Mouse (Mus musculus): ENCODE data around the gene Slc2a8.

DNA sequence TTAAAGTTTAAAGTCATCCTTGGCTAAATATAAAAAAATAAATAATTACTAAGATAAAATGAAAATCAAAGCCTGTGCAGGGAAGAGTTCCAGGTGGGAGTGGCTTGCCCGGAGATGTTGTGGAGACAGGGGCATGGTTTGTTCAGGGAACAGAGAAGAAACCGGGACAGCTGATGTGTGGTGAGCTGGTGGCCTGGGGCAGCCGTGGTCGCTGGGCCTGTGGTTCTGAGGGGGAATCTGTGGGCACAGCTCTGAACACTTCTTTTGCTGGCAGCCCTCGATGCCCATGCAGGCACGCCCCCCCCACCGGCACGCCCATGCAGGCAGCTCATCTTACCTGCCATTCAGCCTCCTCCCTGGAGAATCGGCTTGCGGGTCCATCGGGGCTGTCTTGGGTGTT lies 34.4 kb downstream of the Slc2a8 start:
- TF ChIP-seq GATA1 (IDR thresholded peaks at IDR 0.05; ENCODE audit: borderline replicate concordance, low read length) = no peak
- TF ChIP-seq FLI1 (IDR thresholded peaks at IDR 0.05; ENCODE audit: low read length) = no peak
